Mouse (Mus musculus): ENCODE results near the gene Olfr623. TPM values are rescaled to one million over a fixed set of nuclear protein-coding genes. Genes with fewer than 3 reads are reported as not detected.

The Olfr623 gene
- 0.41 TPM in 1 of 2 replicates, not detected in the other for polyA plus RNA-seq (2012; ENCODE audit: insufficient read depth, low replicate concordance)

GRCm38 (mm10) chr7:103663598-103663997, at the start of gene Olfr623:
TSS of gene Olfr623 (minus strand) at chr7:103663698.
- H3K9me3 ChIP-seq, result no peaks in the 10 kb centered on the region
- no peak within 1 kb of the TSS for H3K4me3 ChIP-seq (replicated peaks)
- H3K36me3 ChIP-seq (replicated peaks; ENCODE audit: low read length), result no peaks in the 10 kb centered on the region
- no peaks in the 10 kb centered on the region for H3K4me1 ChIP-seq
- no peak for TF ChIP-seq FLI1 (IDR thresholded peaks at IDR 0.05; ENCODE audit: low read length)
- TF ChIP-seq GATA1 (IDR thresholded peaks at IDR 0.05; ENCODE audit: borderline replicate concordance, low read length), result no peak
- no peaks in the 10 kb centered on the region for H3K27me3 ChIP-seq (replicated peaks)

- Histone ChIP-seq H3K4me1 (no peaks in the 10 kb centered on the region), H3K27me3 (replicated peaks) (no peaks in the 10 kb centered on the region), H3K36me3 (replicated peaks; ENCODE audit: low read length) (no peaks in the 10 kb centered on the region), H3K4me3 (replicated peaks) (no peak overlapping the region), H3K9me3 (no peaks in the 10 kb centered on the region)
- no peak for TF ChIP-seq GATA1 (IDR thresholded peaks at IDR 0.05; ENCODE audit: borderline replicate concordance, low read length)
- TF ChIP-seq FLI1 (IDR thresholded peaks at IDR 0.05; ENCODE audit: low read length), result no peak
These were observed 48.5 kb upstream of the Olfr623 start for GRCm38 (mm10) chr7:103712024-103712423.

GRCm38 (mm10) chr7:103699469-103699868, 36.0 kb upstream of the Olfr623 start:
- H3K27me3 ChIP-seq (replicated peaks), result no peaks in the 10 kb centered on the region
- TF ChIP-seq GATA1 (IDR thresholded peaks at IDR 0.05; ENCODE audit: borderline replicate concordance, low read length) (no peak), FLI1 (IDR thresholded peaks at IDR 0.05; ENCODE audit: low read length) (no peak)
- H3K4me1 ChIP-seq, result no peaks in the 10 kb centered on the region
- no peaks in the 10 kb centered on the region for H3K36me3 ChIP-seq (replicated peaks; ENCODE audit: low read length)
- H3K4me3 ChIP-seq (replicated peaks), result no peak overlapping the region
- no peaks in the 10 kb centered on the region for H3K9me3 ChIP-seq

- H3K4me1 ChIP-seq, result no peaks in the 10 kb centered on the region
- no peaks in the 10 kb centered on the region for H3K27me3 ChIP-seq (replicated peaks)
- no peak within 1 kb of the TSS for H3K4me3 ChIP-seq (replicated peaks)
- TF ChIP-seq FLI1 (IDR thresholded peaks at IDR 0.05; ENCODE audit: low read length), result no peak
- no peak for TF ChIP-seq GATA1 (IDR thresholded peaks at IDR 0.05; ENCODE audit: borderline replicate concordance, low read length)
- no peaks in the 10 kb centered on the region for H3K36me3 ChIP-seq (replicated peaks; ENCODE audit: low read length)
- no peaks in the 10 kb centered on the region for H3K9me3 ChIP-seq
These were observed 18.9 kb upstream of the Olfr623 start, which contains the start of gene Olfr625-ps1 for GRCm38 (mm10) chr7:103682420-103682819. TSS of gene Olfr625-ps1 (plus strand) at chr7:103682720.

- Histone ChIP-seq H3K36me3 (replicated peaks; ENCODE audit: low read length) (no peaks in the 10 kb centered on the region), H3K4me1 (no peaks in the 10 kb centered on the region), H3K9me3 (no peaks in the 10 kb centered on the region), H3K27me3 (replicated peaks) (no peaks in the 10 kb centered on the region), H3K4me3 (replicated peaks) (no peak within 1 kb of the TSS)
- no peak for TF ChIP-seq GATA1 (IDR thresholded peaks at IDR 0.05; ENCODE audit: borderline replicate concordance, low read length)
- no peak for TF ChIP-seq FLI1 (IDR thresholded peaks at IDR 0.05; ENCODE audit: low read length)
These were observed 7.6 kb upstream of the Olfr623 start, which contains the start of gene Olfr624 for GRCm38 (mm10) chr7:103671091-103671490. TSS of gene Olfr624 (minus strand) at chr7:103671191.

- Histone ChIP-seq H3K9me3 (no peaks in the 10 kb centered on the region), H3K36me3 (replicated peaks; ENCODE audit: low read length) (no peaks in the 10 kb centered on the region), H3K27me3 (replicated peaks) (no peaks in the 10 kb centered on the region), H3K4me3 (replicated peaks) (no peak overlapping the region), H3K4me1 (no peaks in the 10 kb centered on the region)
- no peak for TF ChIP-seq GATA1 (IDR thresholded peaks at IDR 0.05; ENCODE audit: borderline replicate concordance, low read length)
- TF ChIP-seq FLI1 (IDR thresholded peaks at IDR 0.05; ENCODE audit: low read length), result no peak
These were observed 19.4 kb downstream of the Olfr623 start for GRCm38 (mm10) chr7:103644070-103644469.

- H3K36me3 ChIP-seq (replicated peaks; ENCODE audit: low read length), result no peaks in the 10 kb centered on the region
- no peaks in the 10 kb centered on the region for H3K27me3 ChIP-seq (replicated peaks)
- TF ChIP-seq FLI1 (IDR thresholded peaks at IDR 0.05; ENCODE audit: low read length) (no peak), GATA1 (IDR thresholded peaks at IDR 0.05; ENCODE audit: borderline replicate concordance, low read length) (no peak)
- H3K4me1 ChIP-seq, result no peaks in the 10 kb centered on the region
- H3K9me3 ChIP-seq, result no peaks in the 10 kb centered on the region
- H3K4me3 ChIP-seq (replicated peaks), result no peak within 1 kb of the TSS
These were observed 20.9 kb downstream of the Olfr623 start, which contains the start of gene Olfr622 for GRCm38 (mm10) chr7:103642602-103643001. TSS of gene Olfr622 (minus strand) at chr7:103642702.

- no peak overlapping the region for H3K4me3 ChIP-seq (replicated peaks)
- H3K4me1 ChIP-seq, result no peaks in the 10 kb centered on the region
- H3K9me3 ChIP-seq, result no peaks in the 10 kb centered on the region
- H3K36me3 ChIP-seq (replicated peaks; ENCODE audit: low read length), result no peaks in the 10 kb centered on the region
- no peak for TF ChIP-seq GATA1 (IDR thresholded peaks at IDR 0.05; ENCODE audit: borderline replicate concordance, low read length)
- TF ChIP-seq FLI1 (IDR thresholded peaks at IDR 0.05; ENCODE audit: low read length), result no peak
- H3K27me3 ChIP-seq (replicated peaks), result no peaks in the 10 kb centered on the region
These were observed 26.7 kb downstream of the Olfr623 start for GRCm38 (mm10) chr7:103636795-103637194.

- TF ChIP-seq GATA1 (IDR thresholded peaks at IDR 0.05; ENCODE audit: borderline replicate concordance, low read length) (no peak), FLI1 (IDR thresholded peaks at IDR 0.05; ENCODE audit: low read length) (no peak)
- H3K4me3 ChIP-seq (replicated peaks), result no peak within 1 kb of the TSS
- no peaks in the 10 kb centered on the region for H3K36me3 ChIP-seq (replicated peaks; ENCODE audit: low read length)
- H3K9me3 ChIP-seq, result no peaks in the 10 kb centered on the region
- H3K27me3 ChIP-seq (replicated peaks), result no peaks in the 10 kb centered on the region
- H3K4me1 ChIP-seq, result peaks cover 1% of the 10 kb centered on the region; the same call in 1 of the 2 replicates
These were observed 51.1 kb downstream of the Olfr623 start, which contains the start of gene Olfr620 for GRCm38 (mm10) chr7:103612434-103612833. TSS of gene Olfr620 (minus strand) at chr7:103612534.

Other genes with a start within 250 kb of the Olfr623 start
- not detected in 2 replicates for gene Usp17lc, start 248.6 kb downstream of the Olfr623 start, polyA plus RNA-seq (2012; ENCODE audit: insufficient read depth, low replicate concordance)
- gene Olfr605, start 218.3 kb downstream of the Olfr623 start, polyA plus RNA-seq (2012; ENCODE audit: insufficient read depth, low replicate concordance), result not detected in 2 replicates
- not detected in 2 replicates for gene Olfr606, start 214.7 kb downstream of the Olfr623 start, polyA plus RNA-seq (2012; ENCODE audit: insufficient read depth, low replicate concordance)
- gene Olfr607, start 199.5 kb downstream of the Olfr623 start, polyA plus RNA-seq (2012; ENCODE audit: insufficient read depth, low replicate concordance), result not detected in 2 replicates
- not detected in 2 replicates for gene Olfr608, start 193.8 kb downstream of the Olfr623 start, polyA plus RNA-seq (2012; ENCODE audit: insufficient read depth, low replicate concordance)
- not detected in 2 replicates for gene Olfr609, start 165.6 kb downstream of the Olfr623 start, polyA plus RNA-seq (2012; ENCODE audit: insufficient read depth, low replicate concordance)
- not detected in 2 replicates for gene Olfr610, start 151.6 kb downstream of the Olfr623 start, polyA plus RNA-seq (2012; ENCODE audit: insufficient read depth, low replicate concordance)
- not detected in 2 replicates for gene Olfr611, start 142.9 kb downstream of the Olfr623 start, polyA plus RNA-seq (2012; ENCODE audit: insufficient read depth, low replicate concordance)
- not detected in 2 replicates for gene Olfr612, start 121.0 kb downstream of the Olfr623 start, polyA plus RNA-seq (2012; ENCODE audit: insufficient read depth, low replicate concordance)
- not detected in 2 replicates for gene Olfr613, start 115.6 kb downstream of the Olfr623 start, polyA plus RNA-seq (2012; ENCODE audit: insufficient read depth, low replicate concordance)
- not detected in 2 replicates for gene Olfr615, start 107.6 kb downstream of the Olfr623 start, polyA plus RNA-seq (2012; ENCODE audit: insufficient read depth, low replicate concordance)
- gene Olfr616, start 94.6 kb downstream of the Olfr623 start, polyA plus RNA-seq (2012; ENCODE audit: insufficient read depth, low replicate concordance), result not detected in 2 replicates
- gene Olfr617, start 90.6 kb downstream of the Olfr623 start, polyA plus RNA-seq (2012; ENCODE audit: insufficient read depth, low replicate concordance), result not detected in 2 replicates
- not detected in 2 replicates for gene Olfr618, start 73.6 kb downstream of the Olfr623 start, polyA plus RNA-seq (2012; ENCODE audit: insufficient read depth, low replicate concordance)
- not detected in 2 replicates for gene Olfr619, start 63.1 kb downstream of the Olfr623 start, polyA plus RNA-seq (2012; ENCODE audit: insufficient read depth, low replicate concordance)
- not detected in 2 replicates for gene Olfr620, start 51.2 kb downstream of the Olfr623 start, polyA plus RNA-seq (2012; ENCODE audit: insufficient read depth, low replicate concordance)
- not detected in 2 replicates for gene Olfr622, start 21.0 kb downstream of the Olfr623 start, polyA plus RNA-seq (2012; ENCODE audit: insufficient read depth, low replicate concordance)
- not detected in 2 replicates for gene Olfr624, start 7.5 kb upstream of the Olfr623 start, polyA plus RNA-seq (2012; ENCODE audit: insufficient read depth, low replicate concordance)
- not detected in 2 replicates for gene Olfr625-ps1, start 19.0 kb upstream of the Olfr623 start, polyA plus RNA-seq (2012; ENCODE audit: insufficient read depth, low replicate concordance)
- gene Olfr243, start 51.0 kb upstream of the Olfr623 start, polyA plus RNA-seq (2012; ENCODE audit: insufficient read depth, low replicate concordance), result not detected in 2 replicates
- gene Olfr628, start 66.7 kb upstream of the Olfr623 start, polyA plus RNA-seq (2012; ENCODE audit: insufficient read depth, low replicate concordance), result not detected in 2 replicates
- gene Olfr629, start 81.2 kb upstream of the Olfr623 start, polyA plus RNA-seq (2012; ENCODE audit: insufficient read depth, low replicate concordance), result not detected in 2 replicates
- not detected in 2 replicates for gene Olfr630, start 93.6 kb upstream of the Olfr623 start, polyA plus RNA-seq (2012; ENCODE audit: insufficient read depth, low replicate concordance)
- gene Olfr69, start 107.9 kb upstream of the Olfr623 start, polyA plus RNA-seq (2012; ENCODE audit: insufficient read depth, low replicate concordance), result not detected in 2 replicates
- not detected in 2 replicates for gene Olfr68, start 116.0 kb upstream of the Olfr623 start, polyA plus RNA-seq (2012; ENCODE audit: insufficient read depth, low replicate concordance)
- gene Olfr67, start 128.1 kb upstream of the Olfr623 start, polyA plus RNA-seq (2012; ENCODE audit: insufficient read depth, low replicate concordance), result not detected in 2 replicates
- 492 and 1,761 TPM in 2 replicates for gene Hbb-bt, start 150.3 kb upstream of the Olfr623 start, polyA plus RNA-seq (2012; ENCODE audit: insufficient read depth, low replicate concordance)
- gene Hbb-bs, start 164.4 kb upstream of the Olfr623 start, polyA plus RNA-seq (2012; ENCODE audit: insufficient read depth, low replicate concordance), result 423 and 663 TPM in 2 replicates
- gene Hbb-bh2, start 176.8 kb upstream of the Olfr623 start, polyA plus RNA-seq (2012; ENCODE audit: insufficient read depth, low replicate concordance), result not detected in 2 replicates
- gene Hbb-bh1, start 179.5 kb upstream of the Olfr623 start, polyA plus RNA-seq (2012; ENCODE audit: insufficient read depth, low replicate concordance), result not detected in 2 replicates
- 3.6 TPM in 1 of 2 replicates, not detected in the other for gene Hbb-y, start 189.5 kb upstream of the Olfr623 start, polyA plus RNA-seq (2012; ENCODE audit: insufficient read depth, low replicate concordance)
- gene Olfr66, start 222.6 kb upstream of the Olfr623 start, polyA plus RNA-seq (2012; ENCODE audit: insufficient read depth, low replicate concordance), result not detected in 2 replicates
- gene Olfr64, start 230.8 kb upstream of the Olfr623 start, polyA plus RNA-seq (2012; ENCODE audit: insufficient read depth, low replicate concordance), result not detected in 2 replicates
- not detected in 2 replicates for gene Olfr65, start 239.8 kb upstream of the Olfr623 start, polyA plus RNA-seq (2012; ENCODE audit: insufficient read depth, low replicate concordance)

Data from megakaryocyte, embryonic 14.5 days (primary cell).